Mouse (Mus musculus) MEL (cell line): Measurements from ENCODE around the gene Bmper. TPM values are rescaled to one million over a fixed set of nuclear protein-coding genes. Genes with fewer than 3 reads are reported as not detected.

ENCODE experiments used
- DNase-seq: peaks from one replicate; pipeline ENCODE4 v3.0.0; 2011; ENCODE audit warnings: low read depth, low spot score
- H3K27ac ChIP-seq: 2 replicates; pipeline ENCODE4 v1.5.1; 2012; ENCODE audit warnings: low read depth, mild to moderate bottlenecking, control low read depth, low read length, moderate library complexity; ENCODE audit not compliant: control insufficient read depth
- H3K27me3 ChIP-seq, 2 experiments: fragments of 150-350 bp in 1 of 2; sonication (generic) in 1 of 2; 2 replicates each; pipeline ENCODE4 v1.6.1; 2012; ENCODE audit warnings: low read length in 2 of 2, mild to moderate bottlenecking in 2 of 2, improper control_type of control experiment in 1 of 2, moderate library complexity in 1 of 2; ENCODE audit not compliant: insufficient read depth in 2 of 2, control insufficient read depth in 1 of 2
- H3K36me3 ChIP-seq, 2 experiments: 2 replicates each; pipeline ENCODE4 v1.6.1; 2012 to 2014; ENCODE audit warnings: low read length in 2 of 2, improper control_type of control experiment in 1 of 2, inconsistent platforms in 1 of 2, mild to moderate bottlenecking in 1 of 2; ENCODE audit not compliant: insufficient read depth in 2 of 2, control insufficient read depth in 1 of 2
- H3K4me1 ChIP-seq, 2 experiments: fragments of 150-350 bp in 1 of 2; sonication (generic) in 1 of 2; 2 replicates each; pipeline ENCODE4 v1.6.1; 2012; ENCODE audit warnings: low read length in 2 of 2, improper control_type of control experiment in 1 of 2, mild to moderate bottlenecking in 1 of 2; ENCODE audit not compliant: insufficient read depth in 2 of 2, control insufficient read depth in 1 of 2
- H3K4me3 ChIP-seq, 2 experiments: fragments of 150-350 bp in 1 of 2; sonication (generic) in 1 of 2; 2 replicates each; pipeline ENCODE4 v1.5.1; 2012; ENCODE audit warnings: low read depth in 2 of 2, low read length in 2 of 2, mild to moderate bottlenecking in 2 of 2, moderate library complexity in 2 of 2, control low read depth in 1 of 2, improper control_type of control experiment in 1 of 2; ENCODE audit not compliant: control insufficient read depth in 1 of 2, insufficient read depth in 1 of 2
- H3K79me2 ChIP-seq: 2 replicates; pipeline ENCODE4 v1.6.1; 2012; ENCODE audit warnings: mild to moderate bottlenecking, low read length, moderate library complexity; ENCODE audit not compliant: control insufficient read depth, poor library complexity, insufficient read depth
- H3K9ac ChIP-seq: 2 replicates; pipeline ENCODE4 v1.6.1; 2012; ENCODE audit warnings: low read depth, mild to moderate bottlenecking, control low read depth, low read length, moderate library complexity; ENCODE audit not compliant: control insufficient read depth, poor library complexity, severe bottlenecking
- H3K9me3 ChIP-seq: fragments of 150-350 bp; sonication (generic); replicated peaks from 2 replicates; pipeline ENCODE4 v1.6.1; 2012; ENCODE audit warnings: mild to moderate bottlenecking, low read length, improper control_type of control experiment, moderate library complexity; ENCODE audit not compliant: insufficient read depth
- CHD1 ChIP-seq: IDR thresholded peaks from 2 replicates; pipeline ENCODE4 v1.6.1; 2012; ENCODE audit warnings: low read depth, mild to moderate bottlenecking, inconsistent platforms, low read length, improper control_type of control experiment
- CHD2 ChIP-seq: IDR thresholded peaks from 2 replicates; pipeline ENCODE4 v1.6.1; 2011; ENCODE audit warnings: low read length, improper control_type of control experiment
- CTCF ChIP-seq, 3 experiments: IDR thresholded peaks in 2 of 3; conservative IDR thresholded peaks in 1 of 3; 2 replicates each; pipeline ENCODE4 v1.5.1; 2011 to 2012; ENCODE audit warnings: low read length in 3 of 3, low read depth in 2 of 3, mild to moderate bottlenecking in 2 of 3, improper control_type of control experiment in 1 of 3, inconsistent platforms in 1 of 3, mixed read lengths in 1 of 3, moderate library complexity in 1 of 3; ENCODE audit not compliant: control insufficient read depth in 1 of 3, insufficient read depth in 1 of 3, poor library complexity in 1 of 3, severe bottlenecking in 1 of 3
- E2F4 ChIP-seq: IDR thresholded peaks from 2 replicates; pipeline ENCODE4 v1.6.1; 2011; ENCODE audit warnings: low read depth, low read length, improper control_type of control experiment, borderline replicate concordance
- ETS1 ChIP-seq: IDR thresholded peaks from 2 replicates; pipeline ENCODE4 v1.6.1; 2012; ENCODE audit warnings: low read depth, mild to moderate bottlenecking, inconsistent platforms, low read length, improper control_type of control experiment, moderate library complexity
- GABPA ChIP-seq: IDR thresholded peaks from 2 replicates; pipeline ENCODE4 v1.6.1; 2012; ENCODE audit warnings: low read depth, mild to moderate bottlenecking, inconsistent platforms, low read length, improper control_type of control experiment, moderate library complexity
- MAZ ChIP-seq: IDR thresholded peaks from 2 replicates; pipeline ENCODE4 v1.6.1; 2012; ENCODE audit warnings: low read depth, mild to moderate bottlenecking, inconsistent platforms, low read length, improper control_type of control experiment
- MEF2A ChIP-seq: IDR thresholded peaks from 2 replicates; pipeline ENCODE4 v1.6.1; 2014; ENCODE audit warnings: low read depth, mild to moderate bottlenecking, inconsistent platforms, low read length, improper control_type of control experiment; ENCODE audit not compliant: poor library complexity, insufficient replicate concordance, severe bottlenecking; ENCODE audit errors: extremely low read depth
- MXI1 ChIP-seq: IDR thresholded peaks from 2 replicates; pipeline ENCODE4 v1.6.1; 2011; ENCODE audit warnings: mild to moderate bottlenecking, low read depth, low read length, improper control_type of control experiment
- MYB ChIP-seq: IDR thresholded peaks from 2 replicates; pipeline ENCODE4 v1.6.1; 2011; ENCODE audit warnings: mild to moderate bottlenecking, low read depth, low read length, improper control_type of control experiment
- MYC ChIP-seq: IDR thresholded peaks from 2 replicates; pipeline ENCODE4 v1.6.1; 2011; ENCODE audit warnings: low read depth, mild to moderate bottlenecking, low read length, improper control_type of control experiment, moderate library complexity
- NELFE ChIP-seq: IDR thresholded peaks from 2 replicates; pipeline ENCODE4 v1.6.1; 2011; ENCODE audit warnings: low read depth, low read length, improper control_type of control experiment
- NRF1 ChIP-seq: IDR thresholded peaks from 2 replicates; pipeline ENCODE4 v1.6.1; 2014; ENCODE audit warnings: low read depth, mild to moderate bottlenecking, inconsistent platforms, low read length, improper control_type of control experiment, moderate library complexity; ENCODE audit not compliant: poor library complexity, insufficient read depth, severe bottlenecking
- POLR2A ChIP-seq, 2 experiments: IDR thresholded peaks; 2 replicates each; pipeline ENCODE4 v1.6.1; 2011 to 2012; ENCODE audit warnings: low read length in 2 of 2, mild to moderate bottlenecking in 2 of 2, control low read depth in 1 of 2, improper control_type of control experiment in 1 of 2, low read depth in 1 of 2, moderate library complexity in 1 of 2; ENCODE audit not compliant: control insufficient read depth in 1 of 2, insufficient read depth in 1 of 2, poor library complexity in 1 of 2
- SIN3A ChIP-seq: IDR thresholded peaks from 2 replicates; pipeline ENCODE4 v1.6.1; 2012; ENCODE audit warnings: low read length, improper control_type of control experiment, inconsistent platforms
- TBP ChIP-seq: IDR thresholded peaks from 2 replicates; pipeline ENCODE4 v1.8.0; 2011; ENCODE audit warnings: low read depth, low read length, improper control_type of control experiment
- TCF12 ChIP-seq: IDR thresholded peaks from 2 replicates; pipeline ENCODE4 v1.6.1; 2014; ENCODE audit warnings: low read depth, mild to moderate bottlenecking, inconsistent platforms, low read length, improper control_type of control experiment, moderate library complexity
- UBTF ChIP-seq: IDR thresholded peaks from 2 replicates; pipeline ENCODE4 v1.6.1; 2012; ENCODE audit warnings: low read depth, mild to moderate bottlenecking, inconsistent platforms, low read length, improper control_type of control experiment, moderate library complexity, borderline replicate concordance; ENCODE audit not compliant: insufficient read depth
- USF2 ChIP-seq, 2 experiments: IDR thresholded peaks; 2 replicates each; pipeline ENCODE4 v1.6.1; 2011 to 2012; ENCODE audit warnings: improper control_type of control experiment in 2 of 2, low read length in 2 of 2, borderline replicate concordance in 1 of 2, inconsistent platforms in 1 of 2, low read depth in 1 of 2, mild to moderate bottlenecking in 1 of 2; ENCODE audit not compliant: insufficient read depth in 1 of 2
- ZKSCAN1 ChIP-seq: IDR thresholded peaks from 2 replicates; pipeline ENCODE4 v1.6.1; 2012; ENCODE audit warnings: low read depth, mild to moderate bottlenecking, inconsistent platforms, low read length, improper control_type of control experiment, moderate library complexity
- polyA plus RNA-seq, 2 experiments: library from polyadenylated mRNA; stranded (reverse) in 1 of 2; unstranded in 1 of 2; fragments of >175 nt in 1 of 2; fragments of >200 nt in 1 of 2; gene quantifications; 2 replicates each; pipeline versions ENCODE4 v1.2.1 to v1.2.4; 2012; ENCODE audit warnings: low replicate concordance in 2 of 2, low read depth in 1 of 2; ENCODE audit not compliant: insufficient read length in 2 of 2, insufficient read depth in 1 of 2, missing spikeins in 1 of 2
- total RNA-seq: library from RNA; depleted of rRNA; stranded (reverse); fragments of 300-350 nt; gene quantifications from 2 replicates; pipeline ENCODE4 v1.2.3, GENCODE M21; 2012

Bmper gene
- total and polyA plus RNA-seq, 3 experiments = not detected

GRCm38 (mm10) chr9:23235368-23236002 is 12.6 kb downstream of the Bmper start:
- H3K4me3 ChIP-seq = no peak overlapping the region
- no peaks in the 10 kb centered on the region for H3K27me3 ChIP-seq
- H3K4me1 ChIP-seq = no peaks in the 10 kb centered on the region
- no peak overlapping the region for H3K9ac ChIP-seq
- TF ChIP-seq TCF12 (no peak), NELFE (no peak), UBTF (no peak), CHD1 (no peak), MEF2A (no peak), GABPA (no peak), CTCF (IDR thresholded peaks at IDR 0.05 in 2 of 3, conservative IDR thresholded peaks at IDR 0.05 in 1 of 3; ENCODE audit: control insufficient read depth in 1 of 3, insufficient read depth in 1 of 3, low read depth in 2 of 3, low read length in 3 of 3, poor library complexity in 1 of 3, severe bottlenecking in 1 of 3) (no peak), MAZ (no peak), E2F4 (no peak), USF2 (IDR thresholded peaks at IDR 0.05; ENCODE audit: borderline replicate concordance in 1 of 2, insufficient read depth in 1 of 2, low read depth in 1 of 2, low read length in 2 of 2) (no peak), MYB (no peak)
- H3K27ac ChIP-seq = no peak overlapping the region
- DNase-seq = no peak
- H3K9me3 ChIP-seq = no peaks in the 10 kb centered on the region
- H3K36me3 ChIP-seq = no peaks in the 10 kb centered on the region
- H3K79me2 ChIP-seq = no peaks in the 10 kb centered on the region

GRCm38 (mm10) chr9:23236635-23237279 is 13.9 kb downstream of the Bmper start:
- H3K4me3 ChIP-seq = no peak overlapping the region
- TF ChIP-seq NRF1 = no peak
- TF ChIP-seq POLR2A (IDR thresholded peaks at IDR 0.05; ENCODE audit: control insufficient read depth in 1 of 2, insufficient read depth in 1 of 2, low read depth in 1 of 2, low read length in 2 of 2, poor library complexity in 1 of 2) = no peak
- no peak for TF ChIP-seq ZKSCAN1
- TF ChIP-seq TBP = no peak
- TF ChIP-seq ETS1 = no peak
- TF ChIP-seq MXI1 = no peak
- TF ChIP-seq MYC = no peak
- TF ChIP-seq CHD1 = no peak
- no peak for TF ChIP-seq CHD2
- TF ChIP-seq SIN3A = no peak
- TF ChIP-seq MAZ = no peak
- no peak overlapping the region for H3K9ac ChIP-seq
- H3K4me1 ChIP-seq = no peaks in the 10 kb centered on the region
- no peaks in the 10 kb centered on the region for H3K79me2 ChIP-seq
- H3K27me3 ChIP-seq = no peaks in the 10 kb centered on the region
- DNase-seq = no peak
- H3K36me3 ChIP-seq = no peaks in the 10 kb centered on the region
- no peak overlapping the region for H3K27ac ChIP-seq
- no peaks in the 10 kb centered on the region for H3K9me3 ChIP-seq
